Mouse (Mus musculus) hindbrain, embryonic 16.5 days (tissue): ENCODE measurements around the gene Cox15. TPM values are rescaled to one million over a fixed set of nuclear protein-coding genes. Genes with fewer than 3 reads are reported as not detected.

ENCODE experiments used
- ATAC-seq: fragments of 200-750 bp; cut with Nextera tagmentation; 2 replicates; pipeline ENCODE4 v1.8.0; 2017; ENCODE audit warnings: moderate TSS enrichment, moderate library complexity
- H3K27ac ChIP-seq: fragments of 300-500 bp; sonication (generic); 2 replicates; pipeline ENCODE4 v1.5.1; 2014; ENCODE audit warnings: low read depth, mild to moderate bottlenecking, control low read depth, low read length, moderate library complexity
- H3K27me3 ChIP-seq: fragments of 300-500 bp; sonication (generic); replicated peaks from 2 replicates; pipeline ENCODE4 v1.6.1; 2014; ENCODE audit warnings: low read length; ENCODE audit not compliant: control insufficient read depth, insufficient read depth
- H3K36me3 ChIP-seq: fragments of 300-500 bp; sonication (generic); 2 replicates; pipeline ENCODE4 v1.6.1; 2014; ENCODE audit warnings: mild to moderate bottlenecking, low read length, moderate library complexity, mixed read lengths; ENCODE audit not compliant: control insufficient read depth, insufficient read depth
- H3K4me1 ChIP-seq: fragments of 300-500 bp; sonication (generic); 2 replicates; pipeline ENCODE4 v1.6.1; 2014; ENCODE audit warnings: low read depth, low read length; ENCODE audit not compliant: control insufficient read depth, insufficient read depth
- H3K4me2 ChIP-seq: fragments of 300-500 bp; sonication (generic); 2 replicates; pipeline ENCODE4 v1.6.1; 2014; ENCODE audit warnings: mild to moderate bottlenecking, low read length, control low read depth, moderate library complexity
- H3K4me3 ChIP-seq: fragments of 300-500 bp; sonication (generic); 2 replicates; pipeline ENCODE4 v1.5.1; 2014; ENCODE audit warnings: mild to moderate bottlenecking, low read length, control low read depth, moderate library complexity
- H3K9ac ChIP-seq: fragments of 300-500 bp; sonication (generic); 2 replicates; pipeline ENCODE4 v1.6.1; 2014; ENCODE audit warnings: low read depth, mild to moderate bottlenecking, control low read depth, low read length, moderate library complexity
- H3K9me3 ChIP-seq: fragments of 300-500 bp; sonication (generic); 2 replicates; pipeline ENCODE4 v1.6.1; 2014; ENCODE audit warnings: mild to moderate bottlenecking, low read length, moderate library complexity; ENCODE audit not compliant: control insufficient read depth
- WGBS: fragments of 180-500 bp; shearing (Covaris S2); extraction: QIAGEN DNeasy Blood & Tissue Kit; methylation state at CpG from one replicate; pipeline ENCODE4 v1.1.7; 2014; 5-methylcytosine and 5-hydroxymethylcytosine counted together
- polyA plus RNA-seq: library from polyadenylated mRNA; unstranded; fragments of >200 nt; fragmentation: Nextera tagmentation; extraction: Ambion mirVana; gene quantifications from 2 replicates; pipeline ENCODE4 v1.2.1, GENCODE M21; 2015

Gene Cox15
- polyA plus RNA-seq: 11.8 and 13.2 TPM in 2 replicates

GRCm38 (mm10) chr19:43752489-43753225 lies at the start of gene Cox15, which contains the start of gene Cutc:
Gene Cox15, minus strand, starts transcription at chr19:43753000.
Gene Cutc, plus strand, starts transcription at chr19:43752996.
- Histone ChIP-seq H3K9ac (peak within 1 kb of the TSS; percentile 83), H3K4me3 (peak within 1 kb of the TSS; percentile 78), H3K4me1 (peaks cover 6% of the 10 kb centered on the region), H3K9me3 (no peaks in the 10 kb centered on the region), H3K27me3 (no peaks in the 10 kb centered on the region), H3K4me2 (peak within 1 kb of the TSS; percentile 55), H3K36me3 (peaks cover 2% of the 10 kb centered on the region; the same call in 1 of the 2 replicates), H3K27ac (peak within 1 kb of the TSS; percentile 96)
- under 1% methylated on average over 62 of the region's 62 CpGs for WGBS
- peak; percentile 95 for ATAC-seq

GRCm38 (mm10) chr19:43801427-43802051 lies 48.7 kb upstream of the Cox15 start:
- no peaks in the 10 kb centered on the region for H3K36me3 ChIP-seq
- no peak overlapping the region for H3K4me3 ChIP-seq
- H3K9ac ChIP-seq: no peak overlapping the region
- H3K4me2 ChIP-seq: no peak overlapping the region
- no peaks in the 10 kb centered on the region for H3K4me1 ChIP-seq
- no peak overlapping the region for H3K27ac ChIP-seq
- ATAC-seq: no peak
- 85% methylated on average over 9 of the region's 9 CpGs for WGBS
- H3K9me3 ChIP-seq: no peaks in the 10 kb centered on the region
- H3K27me3 ChIP-seq: no peaks in the 10 kb centered on the region

- Histone ChIP-seq H3K4me1 (no peaks in the 10 kb centered on the region), H3K9me3 (no peaks in the 10 kb centered on the region), H3K27ac (no peak overlapping the region), H3K27me3 (no peaks in the 10 kb centered on the region), H3K36me3 (no peaks in the 10 kb centered on the region), H3K4me2 (no peak overlapping the region), H3K9ac (no peak overlapping the region), H3K4me3 (no peak overlapping the region)
- WGBS: 73% methylated on average over 5 of the region's 5 CpGs
- ATAC-seq: no peak
Observed at GRCm38 (mm10) chr19:43797216-43797615, 44.4 kb upstream of the Cox15 start.

GRCm38 (mm10) chr19:43795511-43795910 lies 42.7 kb upstream of the Cox15 start:
- no peak overlapping the region for H3K4me2 ChIP-seq
- no peaks in the 10 kb centered on the region for H3K36me3 ChIP-seq
- 78% methylated on average over 8 of the region's 8 CpGs for WGBS
- no peak overlapping the region for H3K9ac ChIP-seq
- H3K4me3 ChIP-seq: no peak overlapping the region
- no peaks in the 10 kb centered on the region for H3K4me1 ChIP-seq
- ATAC-seq: no peak
- no peaks in the 10 kb centered on the region for H3K9me3 ChIP-seq
- H3K27me3 ChIP-seq: no peaks in the 10 kb centered on the region
- no peak overlapping the region for H3K27ac ChIP-seq

- Histone ChIP-seq H3K36me3 (no peaks in the 10 kb centered on the region), H3K27me3 (no peaks in the 10 kb centered on the region), H3K4me2 (no peak overlapping the region), H3K9ac (no peak overlapping the region), H3K4me1 (no peaks in the 10 kb centered on the region), H3K9me3 (no peaks in the 10 kb centered on the region), H3K27ac (no peak overlapping the region), H3K4me3 (no peak overlapping the region)
- 90% methylated on average over 1 of the region's 1 CpGs for WGBS
- no peak for ATAC-seq
Observed at GRCm38 (mm10) chr19:43793951-43794350, 41.2 kb upstream of the Cox15 start.

GRCm38 (mm10) chr19:43792537-43792936 lies 39.7 kb upstream of the Cox15 start:
- Histone ChIP-seq H3K36me3 (no peaks in the 10 kb centered on the region), H3K9me3 (no peaks in the 10 kb centered on the region), H3K9ac (no peak overlapping the region), H3K27me3 (no peaks in the 10 kb centered on the region), H3K4me1 (no peaks in the 10 kb centered on the region), H3K27ac (no peak overlapping the region), H3K4me3 (no peak overlapping the region), H3K4me2 (no peak overlapping the region)
- 88% methylated on average over 4 of the region's 4 CpGs for WGBS
- ATAC-seq: no peak

- ATAC-seq: no peak
- H3K36me3 ChIP-seq: no peaks in the 10 kb centered on the region
- no peak overlapping the region for H3K4me3 ChIP-seq
- H3K9me3 ChIP-seq: no peaks in the 10 kb centered on the region
- no peak overlapping the region for H3K4me2 ChIP-seq
- no peak overlapping the region for H3K27ac ChIP-seq
- no peak overlapping the region for H3K9ac ChIP-seq
- no peaks in the 10 kb centered on the region for H3K4me1 ChIP-seq
- 96% methylated on average over 7 of the region's 7 CpGs for WGBS
- no peaks in the 10 kb centered on the region for H3K27me3 ChIP-seq
Observed at GRCm38 (mm10) chr19:43789817-43790216, 37.0 kb upstream of the Cox15 start.

GRCm38 (mm10) chr19:43786249-43787026 lies 33.6 kb upstream of the Cox15 start:
- Histone ChIP-seq H3K9me3 (no peaks in the 10 kb centered on the region), H3K4me2 (no peak overlapping the region), H3K27ac (no peak overlapping the region), H3K27me3 (no peaks in the 10 kb centered on the region), H3K36me3 (no peaks in the 10 kb centered on the region), H3K4me1 (no peaks in the 10 kb centered on the region), H3K9ac (no peak overlapping the region), H3K4me3 (no peak overlapping the region)
- no peak for ATAC-seq
- 86% methylated on average over 13 of the region's 13 CpGs for WGBS

GRCm38 (mm10) chr19:43784761-43785160 lies 32.0 kb upstream of the Cox15 start:
- Histone ChIP-seq H3K36me3 (no peaks in the 10 kb centered on the region), H3K9me3 (no peaks in the 10 kb centered on the region), H3K4me3 (no peak overlapping the region), H3K9ac (no peak overlapping the region), H3K27ac (no peak overlapping the region), H3K27me3 (no peaks in the 10 kb centered on the region), H3K4me2 (no peak overlapping the region), H3K4me1 (no peaks in the 10 kb centered on the region)
- WGBS: 79% methylated on average over 8 of the region's 8 CpGs
- ATAC-seq: no peak
